Mouse (Mus musculus): Measurements from ENCODE around the gene Ranbp17. TPM values are rescaled to one million over a fixed set of nuclear protein-coding genes. Genes with fewer than 3 reads are reported as not detected.

Gene Ranbp17
- total and polyA plus RNA-seq, 3 experiments: 0.51 to 8.0 (median 6.2) TPM

DNA sequence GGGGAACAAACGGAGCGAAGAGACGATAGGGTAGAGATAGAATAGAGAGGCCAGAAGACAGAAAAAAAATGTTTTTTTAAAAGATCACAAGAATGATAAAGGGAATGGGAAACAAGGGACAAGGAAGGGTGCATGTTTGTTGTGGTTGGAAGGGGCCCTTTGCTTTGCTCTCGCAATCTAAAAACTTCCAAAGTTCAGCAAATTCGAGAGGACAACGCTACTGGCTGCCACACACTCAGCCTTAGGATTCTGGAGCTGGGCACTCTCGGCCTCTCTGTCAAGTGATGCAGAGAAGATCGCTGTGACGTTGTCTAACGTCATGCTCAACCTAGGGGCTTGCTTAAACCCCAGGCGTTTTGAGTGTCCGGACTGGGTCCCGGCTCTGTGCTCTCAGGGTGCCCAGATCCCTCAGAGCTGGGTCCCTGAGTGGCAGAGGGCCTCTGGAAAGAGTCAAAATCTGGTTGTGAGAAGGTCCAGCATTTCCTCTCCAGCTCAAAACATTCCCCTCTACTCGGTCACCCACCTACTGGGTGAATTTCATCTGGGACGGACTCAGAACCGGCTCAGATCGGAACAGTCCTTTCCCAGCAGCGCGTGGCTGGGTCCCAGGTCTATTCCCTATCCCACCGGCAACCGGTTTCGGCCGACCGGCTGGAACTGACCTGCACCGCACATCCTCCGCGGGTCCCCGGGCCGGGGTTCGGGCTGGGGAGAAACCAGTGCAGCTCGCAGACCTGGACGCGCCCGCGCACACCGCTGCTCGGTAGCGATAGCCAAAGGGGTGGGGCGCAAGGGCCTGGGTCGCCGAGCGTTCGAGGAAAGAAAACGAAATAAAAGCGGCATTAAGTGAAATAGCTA is 313.4 kb downstream of the Ranbp17 start:
- TF ChIP-seq GATA1 (IDR thresholded peaks at IDR 0.05; ENCODE audit: borderline replicate concordance, low read length) (no peak), CTCF (IDR thresholded peaks at IDR 0.05; ENCODE audit: low read depth, low read length) (no peak), POLR2AphosphoS5 (IDR thresholded peaks at IDR 0.05; ENCODE audit: insufficient replicate concordance, low read depth, low read length) (no peak), TAL1 (conservative IDR thresholded peaks at IDR 0.05; ENCODE audit: low read depth, low read length) (no peak), GATA2 (IDR thresholded peaks at IDR 0.05; ENCODE audit: borderline replicate concordance, low read depth, low read length) (no peak)
- H3K4me3 ChIP-seq (ENCODE audit: low read depth, low read length): no peak overlapping the region
- DNase-seq (ENCODE audit: low spot score) (no peak), ATAC-seq (ENCODE audit: extremely low read depth, insufficient number of reproducible peaks, low FRiP score, poor library complexity, severe bottlenecking) (no peak)
- H3K4me1 ChIP-seq (ENCODE audit: insufficient read depth, low read depth, low read length): no peaks in the 10 kb centered on the region
- H3K27me3 ChIP-seq (ENCODE audit: insufficient read depth, low read length): peaks cover 8% of the 10 kb centered on the region; the same call in 1 of the 2 replicates
- peaks cover 51% of the 10 kb centered on the region for H3K9me3 ChIP-seq (replicated peaks)
- no peaks in the 10 kb centered on the region for H3K36me3 ChIP-seq (replicated peaks)

DNA sequence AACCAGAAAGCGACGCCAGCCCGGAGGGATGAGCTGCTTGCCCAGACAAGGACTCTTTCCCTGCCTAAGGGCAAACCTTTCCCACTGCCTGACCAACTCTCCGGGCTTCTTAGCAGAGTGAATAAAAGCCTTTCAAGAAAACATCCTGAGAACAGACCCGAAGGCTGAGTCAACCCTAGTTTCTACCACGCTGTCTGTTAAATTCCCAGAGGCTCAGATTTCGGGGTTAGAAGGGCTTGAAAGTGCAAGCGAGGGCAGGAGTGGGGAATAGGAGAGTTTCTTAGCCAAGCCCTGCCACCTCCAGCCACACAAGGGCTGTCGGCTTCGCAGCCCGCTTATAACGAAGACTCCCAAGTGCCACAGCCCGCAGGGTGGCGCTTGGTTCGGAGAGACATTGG is 314.4 kb downstream of the Ranbp17 start:
- Histone ChIP-seq H3K4me3 (ENCODE audit: low read depth, low read length) (no peak overlapping the region), H3K9me3 (replicated peaks) (peaks cover 47% of the 10 kb centered on the region), H3K36me3 (replicated peaks) (no peaks in the 10 kb centered on the region), H3K4me1 (ENCODE audit: insufficient read depth, low read depth, low read length) (no peaks in the 10 kb centered on the region), H3K27me3 (ENCODE audit: insufficient read depth, low read length) (peaks cover 7% of the 10 kb centered on the region; the same call in 1 of the 2 replicates)
- ATAC-seq (ENCODE audit: extremely low read depth, insufficient number of reproducible peaks, low FRiP score, poor library complexity, severe bottlenecking): no peak
- no peak for TF ChIP-seq CTCF (IDR thresholded peaks at IDR 0.05; ENCODE audit: low read depth, low read length)
- no peak for TF ChIP-seq GATA2 (IDR thresholded peaks at IDR 0.05; ENCODE audit: borderline replicate concordance, low read depth, low read length)
- no peak for TF ChIP-seq GATA1 (IDR thresholded peaks at IDR 0.05; ENCODE audit: borderline replicate concordance, low read length)
- TF ChIP-seq POLR2AphosphoS5 (IDR thresholded peaks at IDR 0.05; ENCODE audit: insufficient replicate concordance, low read depth, low read length): no peak
- no peak for TF ChIP-seq TAL1 (conservative IDR thresholded peaks at IDR 0.05; ENCODE audit: low read depth, low read length)
- DNase-seq (ENCODE audit: low spot score): no peak

DNA sequence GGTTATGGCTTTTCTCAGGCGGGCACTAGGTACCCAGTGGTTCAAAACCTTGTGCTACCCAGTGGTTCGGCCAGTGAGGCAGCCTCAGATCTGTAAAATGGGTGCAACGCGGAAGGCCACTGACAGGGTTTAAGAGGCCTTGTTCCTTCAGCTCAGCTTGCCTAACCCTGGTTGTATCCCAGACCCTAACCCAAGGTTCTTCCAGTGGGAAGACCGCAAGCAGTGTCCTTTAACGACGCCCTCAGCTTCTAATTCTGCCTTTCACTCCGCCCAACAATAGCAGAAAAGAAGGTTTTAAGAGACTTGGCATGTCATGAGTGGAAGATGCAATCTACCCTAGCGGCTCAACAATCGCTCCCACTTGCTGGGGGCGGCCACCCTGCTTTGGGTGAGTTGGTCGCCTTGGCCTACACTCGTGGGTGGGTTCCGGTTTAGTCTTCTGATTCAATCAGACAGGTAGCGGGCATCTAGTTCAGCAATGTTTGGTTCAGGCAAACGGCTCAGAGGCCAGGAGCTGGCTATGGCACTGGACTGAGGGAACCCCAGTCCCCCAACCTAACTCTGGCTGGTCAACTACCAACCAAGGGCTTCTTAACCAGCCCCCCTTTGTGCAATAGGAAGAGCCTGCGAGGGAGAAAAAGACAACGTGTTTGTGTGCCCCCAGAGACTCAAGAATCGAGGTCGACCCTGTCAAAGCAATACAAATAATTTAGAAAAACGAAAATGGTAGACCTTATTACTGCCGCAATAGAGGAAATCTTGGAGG is 315.0 kb downstream of the Ranbp17 start:
- peaks cover 41% of the 10 kb centered on the region for H3K9me3 ChIP-seq (replicated peaks)
- no peaks in the 10 kb centered on the region for H3K36me3 ChIP-seq (replicated peaks)
- no peak for DNase-seq (ENCODE audit: low spot score)
- H3K27me3 ChIP-seq (ENCODE audit: insufficient read depth, low read length): peaks cover 9% of the 10 kb centered on the region
- no peaks in the 10 kb centered on the region for H3K4me1 ChIP-seq (ENCODE audit: insufficient read depth, low read depth, low read length)
- no peak for TF ChIP-seq GATA2 (IDR thresholded peaks at IDR 0.05; ENCODE audit: borderline replicate concordance, low read depth, low read length)
- ATAC-seq (ENCODE audit: extremely low read depth, insufficient number of reproducible peaks, low FRiP score, poor library complexity, severe bottlenecking): no peak
- H3K4me3 ChIP-seq (ENCODE audit: low read depth, low read length): no peak overlapping the region

GRCm38 (mm10) chr11:33197673-33198072 is 315.9 kb downstream of the Ranbp17 start:
- Histone ChIP-seq H3K9me3 (replicated peaks) (peaks cover 33% of the 10 kb centered on the region), H3K27me3 (ENCODE audit: insufficient read depth, low read length) (peaks cover 13% of the 10 kb centered on the region), H3K4me3 (ENCODE audit: low read depth, low read length) (no peak overlapping the region), H3K36me3 (replicated peaks) (no peaks in the 10 kb centered on the region), H3K4me1 (ENCODE audit: insufficient read depth, low read depth, low read length) (no peaks in the 10 kb centered on the region)
- DNase-seq (ENCODE audit: low spot score) (no peak), ATAC-seq (ENCODE audit: extremely low read depth, insufficient number of reproducible peaks, low FRiP score, poor library complexity, severe bottlenecking) (no peak)
- TF ChIP-seq CTCF (IDR thresholded peaks at IDR 0.05; ENCODE audit: low read depth, low read length) (no peak), GATA2 (IDR thresholded peaks at IDR 0.05; ENCODE audit: borderline replicate concordance, low read depth, low read length) (no peak), TAL1 (conservative IDR thresholded peaks at IDR 0.05; ENCODE audit: low read depth, low read length) (no peak), GATA1 (IDR thresholded peaks at IDR 0.05; ENCODE audit: borderline replicate concordance, low read length) (no peak), POLR2AphosphoS5 (IDR thresholded peaks at IDR 0.05; ENCODE audit: insufficient replicate concordance, low read depth, low read length) (no peak)

DNA sequence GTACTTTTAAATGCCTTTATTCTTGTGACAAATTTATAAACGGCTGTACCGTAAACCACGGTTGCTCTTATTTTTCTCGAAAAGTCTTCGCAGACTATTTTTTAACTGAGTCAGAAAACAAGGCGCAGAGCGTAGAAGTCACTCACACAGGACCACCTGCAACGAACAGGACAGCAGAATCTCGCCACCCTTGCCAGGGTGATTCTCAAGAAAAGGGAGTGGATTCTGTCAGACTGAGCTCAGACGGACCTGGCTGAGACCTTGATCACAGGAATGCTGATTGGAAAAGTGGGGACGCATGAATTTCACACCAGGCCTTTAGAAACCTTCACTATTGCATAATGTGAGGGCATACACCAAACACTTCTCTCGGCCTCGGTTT is 316.4 kb downstream of the Ranbp17 start:
- H3K36me3 ChIP-seq (replicated peaks): no peaks in the 10 kb centered on the region
- H3K9me3 ChIP-seq (replicated peaks): peaks cover 27% of the 10 kb centered on the region
- peaks cover 13% of the 10 kb centered on the region for H3K27me3 ChIP-seq (ENCODE audit: insufficient read depth, low read length)
- DNase-seq (ENCODE audit: low spot score) (no peak), ATAC-seq (ENCODE audit: extremely low read depth, insufficient number of reproducible peaks, low FRiP score, poor library complexity, severe bottlenecking) (no peak)
- H3K4me3 ChIP-seq (ENCODE audit: low read depth, low read length): no peak overlapping the region
- no peaks in the 10 kb centered on the region for H3K4me1 ChIP-seq (ENCODE audit: insufficient read depth, low read depth, low read length)
- TF ChIP-seq CTCF (IDR thresholded peaks at IDR 0.05; ENCODE audit: low read depth, low read length) (no peak), GATA1 (IDR thresholded peaks at IDR 0.05; ENCODE audit: borderline replicate concordance, low read length) (no peak)

GRCm38 (mm10) chr11:33196447-33197132 is 317.0 kb downstream of the Ranbp17 start:
- Histone ChIP-seq H3K9me3 (replicated peaks) (peaks cover 22% of the 10 kb centered on the region), H3K4me1 (ENCODE audit: insufficient read depth, low read depth, low read length) (no peaks in the 10 kb centered on the region), H3K27me3 (ENCODE audit: insufficient read depth, low read length) (peaks cover 13% of the 10 kb centered on the region), H3K36me3 (replicated peaks) (no peaks in the 10 kb centered on the region), H3K4me3 (ENCODE audit: low read depth, low read length) (no peak overlapping the region)
- ATAC-seq (ENCODE audit: extremely low read depth, insufficient number of reproducible peaks, low FRiP score, poor library complexity, severe bottlenecking) (no peak), DNase-seq (ENCODE audit: low spot score) (no peak)
- TF ChIP-seq TAL1 (conservative IDR thresholded peaks at IDR 0.05; ENCODE audit: low read depth, low read length) (no peak), POLR2AphosphoS5 (IDR thresholded peaks at IDR 0.05; ENCODE audit: insufficient replicate concordance, low read depth, low read length) (no peak), CTCF (IDR thresholded peaks at IDR 0.05; ENCODE audit: low read depth, low read length) (no peak), GATA2 (IDR thresholded peaks at IDR 0.05; ENCODE audit: borderline replicate concordance, low read depth, low read length) (no peak), GATA1 (IDR thresholded peaks at IDR 0.05; ENCODE audit: borderline replicate concordance, low read length) (no peak)
